Mouse (Mus musculus): ENCODE measurements at regions not wholly inside any gene's neighbourhood (a gene's known extent, or its start where the extent isn't known, plus 50 kb on each side); places are given as distances from the start of the nearest gene placed in this dataset.

DNA sequence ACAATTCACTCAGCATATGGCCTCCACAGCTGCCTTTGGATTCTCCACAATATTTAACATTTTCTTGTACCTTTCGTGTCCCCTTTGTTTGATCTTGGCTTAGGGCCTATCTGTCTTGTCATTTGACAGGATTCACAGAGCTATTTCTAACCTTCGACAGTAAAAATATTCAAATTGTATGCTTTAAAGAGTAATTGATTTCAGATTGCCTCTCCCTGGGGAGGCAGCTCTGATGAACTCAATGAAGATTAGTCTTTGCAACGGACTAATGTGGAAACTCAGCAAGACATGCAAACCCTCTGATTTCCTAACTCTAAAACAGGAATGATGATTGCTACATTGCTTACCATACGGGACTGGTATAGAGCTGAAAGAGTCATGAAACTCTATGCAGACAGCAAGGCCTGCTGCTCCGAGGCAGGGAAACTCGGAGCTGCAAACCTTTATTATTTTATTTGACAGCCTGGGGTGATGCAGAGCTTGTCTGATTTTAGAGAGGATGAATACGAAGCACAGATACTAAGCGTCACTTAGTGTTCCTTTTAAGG, 67.2 kb upstream of the Cd28 start:
- no peaks in the 10 kb centered on the region for H3K27me3 ChIP-seq
- 49% methylated on average over 8 of the region's 8 CpGs for WGBS
- H3K4me2 ChIP-seq: no peak overlapping the region
- H3K4me1 ChIP-seq: peaks cover 25% of the 10 kb centered on the region
- peak; percentile 53; the same call in 1 of the 2 replicates for ATAC-seq
- no peak overlapping the region for H3K4me3 ChIP-seq
- peak overlapping the region; percentile 74 for H3K27ac ChIP-seq
- H3K36me3 ChIP-seq (ENCODE audit: poor library complexity, severe bottlenecking): no peaks in the 10 kb centered on the region
- H3K9ac ChIP-seq: no peak overlapping the region
- no peaks in the 10 kb centered on the region for H3K9me3 ChIP-seq (replicated peaks)

DNA sequence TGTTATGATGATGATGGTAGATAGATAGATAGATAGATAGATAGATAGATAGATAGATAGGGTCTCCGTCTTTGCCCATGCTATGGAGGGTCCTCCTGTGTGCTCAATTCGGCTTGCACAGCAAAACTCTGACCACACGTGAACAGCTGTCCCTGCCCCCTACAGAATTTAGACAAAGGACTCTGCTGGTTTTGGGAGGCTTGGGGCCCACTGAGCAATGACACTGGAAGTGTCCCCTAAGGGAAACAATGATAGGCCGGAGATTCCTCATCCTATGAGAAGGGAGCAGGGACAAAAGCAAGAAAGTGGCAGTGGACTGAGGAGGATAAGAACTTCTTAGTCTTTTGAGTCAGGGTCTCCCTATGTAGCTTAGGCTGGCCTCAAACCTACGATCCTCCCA, 69.8 kb upstream of the Cd28 start:
- H3K36me3 ChIP-seq (ENCODE audit: poor library complexity, severe bottlenecking): no peaks in the 10 kb centered on the region
- no peak overlapping the region for H3K27ac ChIP-seq
- H3K9ac ChIP-seq: no peak overlapping the region
- ATAC-seq: no peak
- H3K9me3 ChIP-seq (replicated peaks): no peaks in the 10 kb centered on the region
- peaks cover 27% of the 10 kb centered on the region for H3K4me1 ChIP-seq
- no peak overlapping the region for H3K4me3 ChIP-seq
- no peaks in the 10 kb centered on the region for H3K27me3 ChIP-seq
- 69% methylated on average over 5 of the region's 5 CpGs for WGBS
- no peak overlapping the region for H3K4me2 ChIP-seq

GRCm38 (mm10) chr1:60646174-60646573, 70.4 kb upstream of the Cd28 start:
- H3K27me3 ChIP-seq: no peaks in the 10 kb centered on the region
- H3K4me1 ChIP-seq: peaks cover 27% of the 10 kb centered on the region
- no peaks in the 10 kb centered on the region for H3K36me3 ChIP-seq (ENCODE audit: poor library complexity, severe bottlenecking)
- no peaks in the 10 kb centered on the region for H3K9me3 ChIP-seq (replicated peaks)
- ATAC-seq: no peak
- no peak overlapping the region for H3K4me3 ChIP-seq
- no peak overlapping the region for H3K4me2 ChIP-seq
- H3K27ac ChIP-seq: peak overlapping the region; percentile 79
- no peak overlapping the region for H3K9ac ChIP-seq
- WGBS: 25% methylated on average over 5 of the region's 5 CpGs

DNA sequence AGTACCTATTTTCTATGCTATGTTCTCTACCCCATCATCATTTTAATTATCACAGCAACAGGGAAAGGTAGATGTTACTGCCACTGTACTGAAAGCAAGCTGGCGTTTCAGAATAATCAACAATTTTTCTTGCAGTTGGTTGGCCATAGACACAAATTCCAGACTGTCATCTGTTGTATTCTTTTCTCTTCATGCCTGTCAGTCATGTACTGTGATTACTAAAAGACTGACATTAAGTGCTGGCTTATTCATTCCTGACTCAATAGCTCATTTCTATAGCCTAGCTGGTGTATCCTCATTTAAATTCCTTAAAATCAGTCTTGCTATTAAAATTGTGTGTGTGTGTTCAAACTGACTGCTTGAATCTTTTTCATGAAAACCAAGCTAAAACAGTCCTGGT, 71.4 kb upstream of the Cd28 start:
- H3K4me2 ChIP-seq: no peak overlapping the region
- H3K27me3 ChIP-seq: no peaks in the 10 kb centered on the region
- ATAC-seq: peak; percentile 78
- no peak overlapping the region for H3K9ac ChIP-seq
- H3K9me3 ChIP-seq (replicated peaks): no peaks in the 10 kb centered on the region
- H3K36me3 ChIP-seq (ENCODE audit: poor library complexity, severe bottlenecking): no peaks in the 10 kb centered on the region
- H3K27ac ChIP-seq: peak overlapping the region; percentile 79
- H3K4me1 ChIP-seq: peaks cover 27% of the 10 kb centered on the region
- no peak overlapping the region for H3K4me3 ChIP-seq
- WGBS: 29% methylated on average over 1 of the region's 1 CpGs

GRCm38 (mm10) chr1:60642761-60643160, 73.8 kb upstream of the Cd28 start:
- H3K27ac ChIP-seq: no peak overlapping the region
- WGBS: 76% methylated on average over 3 of the region's 3 CpGs
- H3K4me3 ChIP-seq: no peak overlapping the region
- H3K27me3 ChIP-seq: no peaks in the 10 kb centered on the region
- no peak for ATAC-seq
- no peak overlapping the region for H3K4me2 ChIP-seq
- H3K9me3 ChIP-seq (replicated peaks): no peaks in the 10 kb centered on the region
- peaks cover 22% of the 10 kb centered on the region for H3K4me1 ChIP-seq
- H3K36me3 ChIP-seq (ENCODE audit: poor library complexity, severe bottlenecking): no peaks in the 10 kb centered on the region
- H3K9ac ChIP-seq: no peak overlapping the region

DNA sequence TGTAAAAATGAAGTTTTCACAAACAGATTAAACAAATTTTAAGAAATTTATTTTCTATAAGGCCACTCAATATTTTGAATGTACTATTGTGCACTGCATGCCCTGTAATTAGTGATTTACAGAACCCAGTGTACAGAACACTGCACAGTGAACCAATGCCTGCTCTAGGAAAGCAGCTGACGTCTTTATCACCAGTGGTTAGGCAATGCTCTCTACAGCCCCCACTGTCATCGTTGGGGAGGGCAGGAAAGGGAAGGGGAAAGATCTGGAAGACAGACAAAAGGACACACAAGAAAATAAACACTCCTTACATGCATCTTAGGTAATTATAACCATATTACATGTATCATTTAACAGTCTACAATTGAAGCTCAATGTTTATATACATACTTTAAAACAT, 74.4 kb upstream of the Cd28 start:
- ATAC-seq: no peak
- Histone ChIP-seq H3K36me3 (ENCODE audit: poor library complexity, severe bottlenecking) (no peaks in the 10 kb centered on the region), H3K9ac (no peak overlapping the region), H3K4me2 (no peak overlapping the region), H3K9me3 (replicated peaks) (no peaks in the 10 kb centered on the region), H3K4me1 (peaks cover 22% of the 10 kb centered on the region), H3K27me3 (no peaks in the 10 kb centered on the region), H3K4me3 (no peak overlapping the region), H3K27ac (no peak overlapping the region)
- WGBS: 43% methylated on average over 2 of the region's 2 CpGs

DNA sequence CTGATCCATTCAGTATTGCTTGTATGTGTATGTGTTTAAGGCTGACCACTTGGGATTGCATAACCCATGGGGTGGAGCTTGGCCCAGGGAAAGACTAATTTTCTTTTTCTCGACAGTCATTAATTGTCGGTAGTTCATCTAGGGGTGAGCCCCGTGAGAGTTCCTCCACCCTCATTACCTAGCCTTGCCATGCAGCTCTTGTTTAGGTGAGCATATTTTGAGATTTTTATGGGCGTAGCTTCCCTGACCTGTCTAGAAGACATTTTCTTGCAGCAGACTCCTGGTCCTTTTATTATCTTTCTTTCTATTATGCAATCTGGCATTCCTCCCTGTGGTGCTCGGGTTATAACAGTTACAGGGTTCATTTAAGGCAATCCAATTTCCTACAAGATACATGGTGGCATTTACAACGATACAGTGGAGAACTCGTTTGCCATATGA, 74.4 kb upstream of the Raph1 start:
- ATAC-seq: no peak
- H3K36me3 ChIP-seq (ENCODE audit: poor library complexity, severe bottlenecking): no peaks in the 10 kb centered on the region
- no peak overlapping the region for H3K27ac ChIP-seq
- H3K4me3 ChIP-seq: no peak overlapping the region
- no peaks in the 10 kb centered on the region for H3K27me3 ChIP-seq
- 65% methylated on average over 7 of the region's 7 CpGs for WGBS
- no peak overlapping the region for H3K4me2 ChIP-seq
- peaks cover 22% of the 10 kb centered on the region for H3K4me1 ChIP-seq
- no peak overlapping the region for H3K9ac ChIP-seq
- no peaks in the 10 kb centered on the region for H3K9me3 ChIP-seq (replicated peaks)

GRCm38 (mm10) chr1:60639536-60639935, 72.6 kb upstream of the Raph1 start:
- H3K36me3 ChIP-seq (ENCODE audit: poor library complexity, severe bottlenecking): no peaks in the 10 kb centered on the region
- no peaks in the 10 kb centered on the region for H3K27me3 ChIP-seq
- H3K27ac ChIP-seq: no peak overlapping the region
- 0 out of 2 replicates have a peak, but pooled peaks cover 3% of the 10 kb centered on the region for H3K4me1 ChIP-seq
- no peak overlapping the region for H3K9ac ChIP-seq
- H3K4me3 ChIP-seq: no peak overlapping the region
- no peak overlapping the region for H3K4me2 ChIP-seq
- H3K9me3 ChIP-seq (replicated peaks): no peaks in the 10 kb centered on the region
- WGBS: 76% methylated on average over 2 of the region's 2 CpGs
- ATAC-seq: peak; percentile 63; the same call in 1 of the 2 replicates

GRCm38 (mm10) chr1:60639059-60639458, 72.2 kb upstream of the Raph1 start:
- H3K4me1 ChIP-seq: no peaks in the 10 kb centered on the region
- no peaks in the 10 kb centered on the region for H3K27me3 ChIP-seq
- no peak for ATAC-seq
- H3K27ac ChIP-seq: no peak overlapping the region
- no peak overlapping the region for H3K9ac ChIP-seq
- no peaks in the 10 kb centered on the region for H3K9me3 ChIP-seq (replicated peaks)
- WGBS: 71% methylated on average over 2 of the region's 2 CpGs
- H3K4me3 ChIP-seq: no peak overlapping the region
- no peak overlapping the region for H3K4me2 ChIP-seq
- H3K36me3 ChIP-seq (ENCODE audit: poor library complexity, severe bottlenecking): no peaks in the 10 kb centered on the region

DNA sequence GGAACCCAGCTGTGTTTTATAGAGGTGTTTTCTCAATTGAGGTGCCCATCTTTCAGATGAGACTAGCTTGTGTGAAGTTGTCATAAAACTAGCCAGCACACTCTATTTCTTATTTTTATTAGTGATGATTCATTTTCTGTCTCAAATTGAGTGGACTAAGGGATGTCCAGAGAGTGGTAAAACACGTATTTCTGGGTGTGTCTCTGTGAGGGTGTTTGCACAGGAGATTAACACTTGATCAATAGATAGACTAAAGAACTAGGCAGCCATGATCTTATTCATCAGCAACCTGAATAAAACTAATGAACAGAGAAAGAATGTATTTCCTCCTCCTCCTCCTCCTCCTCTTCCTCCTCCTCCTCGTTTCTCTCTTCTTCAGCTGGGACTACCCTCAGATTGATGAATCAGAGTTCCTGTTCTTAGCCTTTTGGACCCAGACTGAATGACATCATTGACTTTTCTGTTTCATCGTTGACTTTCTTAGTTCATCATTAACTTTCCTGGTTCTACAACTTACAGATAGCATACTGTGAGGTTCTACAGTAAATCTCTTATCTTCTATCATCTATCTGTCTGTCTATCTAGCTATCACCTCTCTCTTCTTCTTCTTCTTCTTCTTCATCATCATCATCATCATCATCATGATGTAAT, 70.0 kb upstream of the Raph1 start:
- WGBS: 87% methylated on average over 3 of the region's 3 CpGs
- no peak overlapping the region for H3K9ac ChIP-seq
- no peaks in the 10 kb centered on the region for H3K4me1 ChIP-seq
- no peaks in the 10 kb centered on the region for H3K36me3 ChIP-seq (ENCODE audit: poor library complexity, severe bottlenecking)
- H3K9me3 ChIP-seq (replicated peaks): no peaks in the 10 kb centered on the region
- H3K27ac ChIP-seq: no peak overlapping the region
- no peaks in the 10 kb centered on the region for H3K27me3 ChIP-seq
- ATAC-seq: no peak
- no peak overlapping the region for H3K4me3 ChIP-seq
- no peak overlapping the region for H3K4me2 ChIP-seq

- peaks cover 23% of the 10 kb centered on the region for H3K4me1 ChIP-seq
- no peak overlapping the region for H3K27ac ChIP-seq
- ATAC-seq: no peak
- H3K27me3 ChIP-seq: no peaks in the 10 kb centered on the region
- no peak overlapping the region for H3K4me3 ChIP-seq
- no peaks in the 10 kb centered on the region for H3K36me3 ChIP-seq (ENCODE audit: poor library complexity, severe bottlenecking)
- no peak overlapping the region for H3K4me2 ChIP-seq
- 18% methylated on average over 9 of the region's 9 CpGs for WGBS
- H3K9me3 ChIP-seq (replicated peaks): no peaks in the 10 kb centered on the region
- no peak overlapping the region for H3K9ac ChIP-seq
These were observed 61.0 kb upstream of the Raph1 start for GRCm38 (mm10) chr1:60627786-60628453.

- 12% methylated on average over 4 of the region's 4 CpGs for WGBS
- H3K4me2 ChIP-seq: no peak overlapping the region
- H3K9ac ChIP-seq: no peak overlapping the region
- no peaks in the 10 kb centered on the region for H3K36me3 ChIP-seq (ENCODE audit: poor library complexity, severe bottlenecking)
- no peak for ATAC-seq
- no peaks in the 10 kb centered on the region for H3K9me3 ChIP-seq (replicated peaks)
- H3K4me3 ChIP-seq: no peak overlapping the region
- H3K4me1 ChIP-seq: peaks cover 23% of the 10 kb centered on the region
- H3K27ac ChIP-seq: peak overlapping the region; percentile 16; the same call in 1 of the 2 replicates
- no peaks in the 10 kb centered on the region for H3K27me3 ChIP-seq
These were observed 60.5 kb upstream of the Raph1 start for GRCm38 (mm10) chr1:60627367-60627766.
